ENCODE assay signal across 16 mouse cellular contexts in genomic region chr1:177335961-177336360, GRCm38 (mm10).
"Had no signal": no experiment of that assay in that cellular context is flagged by ENCODE, and none has a peak within 500 bp of the region (broad histone marks: within the 10 kb centered on the region; RNA-seq: fewer than 3 reads in every experiment).

No protein-coding gene starts in this region.

- H3K4me1 ChIP-seq: stomach, embryonic 15.5 days had no signal

- H3K4me3 ChIP-seq: neural tube, embryonic 13.5 days; neural tube, embryonic 15.5 days; stomach, embryonic 15.5 days had no signal

- H3K27ac ChIP-seq: neural tube, embryonic 13.5 days; neural tube, embryonic 15.5 days; stomach, embryonic 15.5 days; stomach, postnatal 0 days had no signal

- H3K9me3 ChIP-seq: neural tube, embryonic 13.5 days; neural tube, embryonic 15.5 days; stomach, embryonic 15.5 days had no signal

- H3K36me3 ChIP-seq: neural tube, embryonic 13.5 days; neural tube, embryonic 15.5 days; stomach, embryonic 15.5 days had no signal

- H3K4me2 ChIP-seq: neural tube, embryonic 13.5 days; neural tube, embryonic 15.5 days; stomach, embryonic 15.5 days had no signal

- DNase-seq: retina, postnatal 1 day; right cerebral cortex, adult 18-20 months; right cerebral cortex, postnatal 14 days; right cerebral cortex, postnatal 25 days; right cerebral cortex, postnatal 4 days; spleen, adult 18-20 months; thymus, adult 18-20 months; thymus, adult 2 months; thymus, postnatal 14 days; thymus, postnatal 25 days; thymus, postnatal 36 days; thymus, postnatal 4 days had no signal

- H3K9ac ChIP-seq: neural tube, embryonic 13.5 days; neural tube, embryonic 15.5 days; stomach, embryonic 15.5 days had no signal

- H3K27me3 ChIP-seq: neural tube, embryonic 13.5 days; neural tube, embryonic 15.5 days; stomach, embryonic 15.5 days had no signal
